1 mouse cellular context compared by ENCODE assay signal in the genomic region with DNA sequence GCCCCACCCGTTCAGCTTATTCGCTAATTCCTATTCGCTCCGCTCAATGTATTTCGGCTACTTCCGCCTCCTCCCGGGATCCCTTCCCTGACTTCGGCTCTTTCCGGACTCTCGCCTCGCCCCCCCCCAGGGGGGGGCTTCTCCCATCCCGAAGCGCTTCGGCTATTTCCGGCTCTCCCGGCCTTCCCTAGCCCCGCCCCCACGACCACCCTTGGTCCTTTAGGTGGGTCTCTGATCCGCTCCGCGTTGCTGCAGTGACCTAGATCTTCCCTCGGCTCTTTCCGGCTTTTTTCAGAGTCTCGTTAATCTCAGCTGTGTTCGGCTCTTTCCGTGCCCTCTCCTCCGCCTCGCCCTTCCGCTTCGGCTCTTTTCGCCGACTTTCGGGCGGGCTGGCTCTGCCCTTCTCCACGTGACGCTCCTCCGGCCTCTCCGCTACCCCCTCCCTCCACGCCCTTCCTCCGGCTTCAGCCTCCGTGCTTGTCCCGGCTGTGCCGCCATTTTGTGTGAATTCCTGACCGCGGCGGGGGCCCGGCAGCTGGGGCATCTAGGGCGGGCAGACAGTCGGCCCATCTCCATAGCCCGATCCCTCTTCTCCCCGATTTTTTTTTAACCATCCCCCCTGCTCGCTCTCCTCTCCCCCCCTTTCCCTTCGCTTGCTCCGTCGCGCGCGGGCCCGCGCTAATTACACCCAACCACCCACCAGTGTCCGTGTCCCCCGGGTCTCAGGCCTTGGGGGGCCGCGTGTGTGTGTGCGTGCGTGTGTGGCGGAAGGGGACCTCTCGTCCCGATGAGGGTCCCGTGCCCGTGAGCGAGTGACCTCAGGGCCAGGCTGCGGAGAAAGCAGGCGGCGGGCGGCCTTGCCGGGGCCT.
A peak's percentile ranks its signal among the peaks of the same experiment; 100 is the strongest.
TF ChIP-seq lines count a peak whose summit lies in the region.

No protein-coding gene starts in this region.

TF ChIP-seq in CH12.LX, 34 proteins besides CTCF, POLR2A, EP300 and RAD21:
- TF ChIP-seq CHD2 (IDR thresholded peaks at IDR 0.05; ENCODE audit: low read length) = peak; percentile 14; the same call in 1 of the 2 replicates
- TF ChIP-seq BHLHE40 (IDR thresholded peaks at IDR 0.05; ENCODE audit: low read depth, low read length) = peak; percentile 79
- TF ChIP-seq UBTF (IDR thresholded peaks at IDR 0.05; ENCODE audit: low read depth, low read length) = peak; percentile 25; the same call in 1 of the 2 replicates
- TF ChIP-seq USF2 (conservative IDR thresholded peaks at IDR 0.05; ENCODE audit: low read depth, low read length) = peak; percentile 90
- TF ChIP-seq IRF4 (IDR thresholded peaks at IDR 0.05; ENCODE audit: low read depth, low read length) = peak; percentile 20; the same call in 1 of the 2 replicates
- TF ChIP-seq ELF1 (IDR thresholded peaks at IDR 0.05; ENCODE audit: low read depth, low read length) = peak; percentile 86
- TF ChIP-seq MYC (IDR thresholded peaks at IDR 0.05; ENCODE audit: low read depth, low read length) = peak; percentile 76
- no peak for TF ChIP-seq ZNF384 (IDR thresholded peaks at IDR 0.05; ENCODE audit: low read depth, low read length)
- no peak; the same call in 1 of the 2 replicates for TF ChIP-seq TCF12 (IDR thresholded peaks at IDR 0.05; ENCODE audit: low read depth, low read length)
- peak; percentile 60 for TF ChIP-seq MAZ (IDR thresholded peaks at IDR 0.05; ENCODE audit: low read depth, low read length)
- TF ChIP-seq HCFC1 (IDR thresholded peaks at IDR 0.05; ENCODE audit: low read depth, low read length) = peak; percentile 18
- TF ChIP-seq NELFE (IDR thresholded peaks at IDR 0.05; ENCODE audit: low read depth, low read length) = peak; percentile 69
- TF ChIP-seq JUN (IDR thresholded peaks at IDR 0.05; ENCODE audit: insufficient read depth, low read depth, low read length) = no peak
- TF ChIP-seq CHD1 (IDR thresholded peaks at IDR 0.05; ENCODE audit: low read depth, low read length) = no peak; the same call in 1 of the 2 replicates
- TF ChIP-seq MEF2A (IDR thresholded peaks at IDR 0.05; ENCODE audit: borderline replicate concordance, low read depth, low read length) = 0 out of 2 replicates have a peak, but pooled peaks have one; percentile 21
- peak; percentile 79 for TF ChIP-seq ZMIZ1 (IDR thresholded peaks at IDR 0.05; ENCODE audit: low read depth, low read length)
- peak; percentile 46 for TF ChIP-seq NRF1 (IDR thresholded peaks at IDR 0.05; ENCODE audit: low read depth, low read length)
- TF ChIP-seq ETS1 (conservative IDR thresholded peaks at IDR 0.05; ENCODE audit: low read depth, low read length) = peak; percentile 49; the same call in 1 of the 2 replicates
- peak; percentile 31; the same call in 1 of the 2 replicates for TF ChIP-seq KAT2A (IDR thresholded peaks at IDR 0.05; ENCODE audit: insufficient replicate concordance, low read length)
- peak; percentile 94 for TF ChIP-seq USF1 (IDR thresholded peaks at IDR 0.05; ENCODE audit: low read depth, low read length)
- peak; percentile 93 for TF ChIP-seq MAX (IDR thresholded peaks at IDR 0.05; ENCODE audit: low read length)
